Mouse (Mus musculus) neural tube, embryonic 10.5 days (tissue): ENCODE results near the gene Gpr85.
"Not testable (repeated sequence)": the region's sequence is repeated elsewhere in the genome, so short reads cannot be mapped to it uniquely, and the experiment has no call there.

Source experiments
- DNase-seq: peaks from one replicate; pipeline ENCODE4 v3.0.0-alpha.2; 2017; ENCODE audit warnings: low spot score; ENCODE audit errors: extremely low spot score

Gpr85 gene

DNA sequence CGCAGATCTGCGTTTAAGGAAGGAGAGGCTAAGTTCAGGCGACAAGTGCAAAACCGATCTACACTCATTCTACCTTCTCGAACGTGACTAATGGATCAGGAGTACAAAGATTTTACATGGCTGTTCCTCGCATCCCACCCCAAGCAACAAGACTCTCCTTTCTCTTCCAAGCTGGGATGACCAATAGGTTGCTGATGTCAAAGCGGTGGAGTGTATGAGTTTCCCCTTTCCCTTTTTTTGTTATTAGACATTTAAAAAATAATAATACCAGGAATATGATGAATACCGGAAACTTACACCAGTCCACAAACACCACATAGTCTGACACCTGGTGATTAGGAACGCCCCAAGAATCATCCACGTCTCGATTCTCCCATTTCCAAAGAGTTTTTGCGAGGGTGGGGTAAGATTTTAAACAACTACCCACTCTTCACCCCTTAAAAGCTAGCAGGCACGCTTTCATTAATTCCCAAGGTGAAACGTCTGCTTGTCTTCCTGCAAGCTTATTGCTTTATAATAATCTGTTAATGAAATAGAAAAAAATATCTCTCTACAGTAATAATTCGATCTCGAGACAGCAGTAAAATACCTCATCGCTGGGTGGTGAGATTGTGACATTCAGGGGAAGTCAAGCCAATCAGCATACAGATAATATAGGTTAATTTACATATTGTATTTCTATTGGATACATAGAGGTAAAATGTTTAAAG is at the start of gene Gpr85:
Gene Gpr85, minus strand, starts transcription at position 598 of the 710 bp plus-strand sequence.
- no peak for DNase-seq

DNA sequence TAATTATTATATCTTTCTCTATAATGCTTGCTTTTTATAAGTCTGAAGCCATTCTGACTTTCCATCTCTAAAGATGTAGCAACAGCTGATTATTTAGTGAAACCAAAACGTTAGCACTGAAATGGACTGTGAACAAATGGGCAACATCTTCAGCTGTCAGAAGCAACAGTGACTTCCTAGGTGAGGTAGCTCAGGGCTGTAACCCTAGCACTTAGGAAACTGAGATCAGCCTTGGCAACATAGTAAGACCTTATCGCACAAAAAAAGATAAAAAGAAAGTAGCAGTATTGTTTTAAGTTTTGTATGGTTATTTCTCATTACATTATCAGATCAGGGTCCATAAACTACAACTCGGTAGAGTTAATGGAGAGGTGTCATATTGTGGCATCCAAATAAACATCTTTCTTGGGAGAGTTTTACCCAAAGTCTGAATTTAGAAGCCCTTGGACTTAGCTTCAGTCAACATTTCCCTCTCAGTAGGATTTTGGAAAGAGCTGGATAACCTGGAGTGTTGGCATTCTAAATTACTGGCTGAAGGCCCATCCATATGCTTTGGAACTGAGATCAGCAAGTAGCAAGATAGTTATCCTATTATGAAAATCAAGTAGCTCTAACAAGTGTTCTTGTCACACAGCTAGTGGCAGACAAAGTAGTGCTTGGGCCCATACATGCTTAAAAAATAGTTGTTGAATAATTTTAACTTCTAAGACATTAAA is 45.3 kb upstream of the Gpr85 start:
- no peak for DNase-seq

DNA sequence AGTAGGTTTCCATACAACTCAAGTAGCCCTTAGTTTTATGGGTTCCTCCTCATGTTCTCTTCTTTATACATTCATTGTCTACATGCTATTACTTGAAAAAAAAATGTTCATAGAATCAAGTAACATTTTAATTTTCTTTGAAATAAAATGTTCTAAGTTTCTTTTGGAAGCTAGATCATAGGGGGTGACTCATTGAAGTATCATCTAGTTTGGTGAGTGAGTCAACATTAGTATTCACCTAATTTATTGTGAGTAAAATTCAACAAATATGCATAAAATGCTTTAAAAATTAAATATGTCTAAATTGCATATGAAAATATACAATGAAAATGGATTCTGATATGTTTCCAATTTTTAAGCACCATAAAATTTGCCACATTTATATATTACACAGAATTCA is 43.2 kb upstream of the Gpr85 start:
- no peak for DNase-seq

DNA sequence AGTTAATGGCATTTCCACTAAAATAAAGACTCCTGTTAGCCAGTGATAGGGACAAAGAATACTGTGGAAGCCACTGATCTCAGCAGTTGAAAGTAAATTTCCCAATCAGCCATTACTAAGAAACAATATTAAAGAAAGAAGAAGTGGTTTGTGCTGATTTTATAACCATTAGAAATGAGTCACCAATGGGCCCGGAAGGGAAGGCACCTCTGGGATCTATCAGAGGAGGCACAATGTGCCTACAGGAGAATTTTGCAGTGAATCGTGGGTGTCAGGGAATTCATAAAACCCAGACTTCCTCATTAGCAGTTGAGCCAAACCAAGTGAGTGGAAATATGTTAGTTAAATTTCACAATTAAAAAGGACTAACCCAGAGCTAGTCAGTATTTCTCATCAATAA is 34.2 kb upstream of the Gpr85 start:
- DNase-seq = no peak

DNA sequence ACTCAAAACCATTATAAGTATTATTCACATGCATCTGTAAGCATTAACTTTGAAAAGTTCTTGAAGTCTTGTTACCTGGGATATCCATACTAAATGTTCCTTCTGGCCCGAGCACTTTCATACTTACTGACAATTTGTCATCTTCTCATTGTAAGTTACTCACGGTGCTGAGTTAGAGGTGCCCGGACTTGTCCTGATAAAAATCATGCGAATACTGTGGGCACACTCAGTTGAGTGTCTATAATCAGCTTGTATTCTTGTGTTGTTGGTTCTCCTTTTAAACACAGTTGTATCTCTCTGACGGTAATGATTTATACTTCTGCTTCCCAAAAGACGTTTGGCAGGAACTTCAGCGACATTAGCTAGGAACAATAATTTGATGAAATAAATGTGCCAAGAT is 32.3 kb upstream of the Gpr85 start:
- no peak for DNase-seq

DNA sequence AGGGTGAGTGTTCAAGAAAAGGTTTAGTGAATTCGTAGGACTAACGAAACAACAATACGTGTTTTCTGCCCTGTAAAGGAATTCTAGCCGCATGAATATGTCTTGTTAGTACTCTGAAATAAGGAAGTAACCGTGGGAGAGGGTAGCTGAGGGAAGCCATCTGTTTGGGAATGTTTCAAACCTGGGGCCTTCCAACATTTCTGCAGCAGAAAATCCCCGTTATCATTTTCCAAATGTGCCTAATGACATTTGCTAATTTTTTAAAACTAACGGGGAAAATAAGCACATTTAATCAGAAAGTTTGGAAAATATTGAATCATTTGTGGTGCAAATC is 31.9 kb upstream of the Gpr85 start:
- no peak for DNase-seq

DNA sequence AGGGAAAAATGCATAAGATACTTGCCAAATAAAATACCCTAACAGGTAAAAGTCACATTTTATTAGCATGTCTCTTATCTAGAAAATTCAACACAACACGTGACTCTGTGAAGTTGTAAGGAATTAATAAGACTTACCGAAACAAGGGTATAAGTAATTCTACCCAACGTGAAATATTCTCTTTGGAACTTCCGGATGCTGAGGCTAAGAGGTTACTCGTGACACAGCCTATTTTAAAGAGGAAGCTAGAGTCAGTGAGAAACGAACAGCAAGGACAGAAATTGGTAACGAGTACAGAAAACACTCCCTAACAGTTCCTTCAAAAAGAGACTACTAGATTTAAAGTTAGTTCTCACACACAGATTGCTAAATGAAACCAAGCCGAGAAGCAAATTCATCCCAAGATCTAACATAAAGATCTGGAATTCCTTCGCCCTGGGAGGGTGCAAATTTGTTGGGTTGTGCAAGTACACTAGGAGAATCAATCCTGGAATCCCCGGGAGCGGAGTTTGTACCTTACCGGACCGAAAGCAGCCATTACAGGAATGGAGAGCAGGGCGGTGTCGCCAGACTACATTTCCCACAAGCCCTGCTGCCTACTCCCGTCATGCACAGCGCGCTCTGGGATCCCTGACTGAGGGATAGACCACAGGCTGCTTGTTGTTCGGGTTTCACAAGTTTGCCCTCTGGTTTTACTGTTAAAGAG is 31.3 kb upstream of the Gpr85 start, which contains the start of gene 2610001J05Rik:
Gene 2610001J05Rik, minus strand, starts transcription at position 600 of the 706 bp plus-strand sequence.
- peak; percentile 84 for DNase-seq

DNA sequence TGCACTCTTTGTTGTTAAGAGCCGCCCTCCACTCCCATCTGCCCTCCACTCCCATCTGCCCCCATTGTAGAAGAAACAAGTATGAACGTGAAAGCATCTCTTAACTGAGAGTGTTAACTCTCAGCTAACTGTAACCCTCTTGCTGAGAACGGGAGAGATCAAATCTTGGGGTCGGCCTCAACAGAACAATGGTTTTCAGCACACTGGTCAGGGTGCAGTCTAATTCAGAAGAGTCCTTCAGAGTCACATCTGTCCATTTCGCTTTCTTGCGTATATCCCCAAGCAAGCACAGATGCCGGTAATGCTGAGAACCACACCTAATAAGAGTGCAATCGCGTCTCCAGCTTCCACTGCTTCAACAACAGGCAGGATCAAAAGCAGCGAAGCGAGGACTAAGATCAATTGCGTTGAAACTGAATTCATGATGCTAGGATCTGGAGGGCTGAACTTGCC is 30.6 kb upstream of the Gpr85 start:
- peak; percentile 47 for DNase-seq

DNA sequence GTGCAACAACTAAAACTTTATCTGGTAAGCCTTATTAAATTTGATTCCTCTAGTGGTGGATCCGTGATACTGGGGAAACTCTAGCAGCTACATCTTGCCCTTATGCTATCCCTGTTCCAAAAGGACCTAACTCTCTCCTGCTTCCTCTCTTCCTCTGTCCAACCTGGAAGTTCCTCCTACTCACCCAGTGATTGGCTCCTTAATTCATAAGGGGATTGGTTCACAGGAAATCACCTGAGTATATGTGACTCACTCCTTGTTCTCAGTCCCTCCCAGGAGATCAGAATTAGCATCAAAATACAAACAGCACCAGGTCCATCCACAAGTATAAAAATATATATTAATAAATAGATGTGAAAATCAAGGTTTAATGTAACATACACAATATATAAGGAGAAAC is 20.9 kb upstream of the Gpr85 start:
- DNase-seq = no peak

DNA sequence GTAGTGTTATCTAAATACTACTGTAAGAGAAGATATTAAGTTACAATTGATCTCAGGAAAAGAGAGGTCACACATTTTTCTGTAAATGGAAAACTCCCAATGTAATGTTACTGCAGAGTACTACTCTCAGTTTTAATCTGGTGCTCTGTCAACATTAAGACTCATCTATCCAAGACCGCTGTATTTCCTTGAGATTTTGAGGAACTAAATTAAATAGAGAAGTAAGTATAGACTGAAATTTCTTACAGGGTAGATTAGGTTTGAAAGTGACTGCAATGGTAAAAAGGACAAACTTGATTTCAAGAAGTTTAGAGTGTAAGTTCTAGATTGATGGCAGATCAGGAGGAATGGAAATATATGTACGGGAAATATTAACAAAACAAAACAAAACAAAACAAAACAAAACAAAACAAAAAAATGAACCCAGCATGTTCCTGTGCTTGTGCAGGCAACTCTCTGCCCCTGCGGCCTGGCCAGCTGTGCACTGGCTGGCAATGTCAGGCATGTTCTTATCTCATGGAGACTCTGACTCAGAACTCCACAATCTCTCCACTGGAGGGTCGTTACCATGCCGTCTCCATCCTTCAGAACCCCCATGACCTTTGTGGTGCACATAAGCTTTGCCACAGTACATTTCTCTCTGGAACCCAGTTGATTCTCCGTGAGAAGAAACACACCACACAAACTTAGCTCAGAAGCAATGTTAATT is 20.3 kb upstream of the Gpr85 start:
- no peak for DNase-seq

DNA sequence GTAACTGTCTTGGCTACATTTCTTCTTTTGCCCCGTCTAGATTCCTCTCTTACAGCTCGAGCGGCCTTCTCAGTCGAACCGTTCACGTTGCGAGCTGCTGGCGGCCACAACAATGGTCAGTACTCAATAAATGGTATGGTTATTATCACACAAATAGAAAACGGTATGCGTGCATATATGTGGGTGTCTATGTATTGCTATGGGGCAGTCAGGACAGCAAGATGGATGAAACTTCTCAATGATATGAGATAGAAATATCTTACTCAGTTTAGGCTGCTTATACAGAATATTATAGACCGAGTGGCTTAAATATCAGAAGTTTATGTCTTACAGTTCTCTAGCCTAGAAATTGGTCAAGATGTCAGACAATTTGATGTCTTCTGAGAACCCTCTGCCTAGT is 14.5 kb upstream of the Gpr85 start:
- DNase-seq = no peak

DNA sequence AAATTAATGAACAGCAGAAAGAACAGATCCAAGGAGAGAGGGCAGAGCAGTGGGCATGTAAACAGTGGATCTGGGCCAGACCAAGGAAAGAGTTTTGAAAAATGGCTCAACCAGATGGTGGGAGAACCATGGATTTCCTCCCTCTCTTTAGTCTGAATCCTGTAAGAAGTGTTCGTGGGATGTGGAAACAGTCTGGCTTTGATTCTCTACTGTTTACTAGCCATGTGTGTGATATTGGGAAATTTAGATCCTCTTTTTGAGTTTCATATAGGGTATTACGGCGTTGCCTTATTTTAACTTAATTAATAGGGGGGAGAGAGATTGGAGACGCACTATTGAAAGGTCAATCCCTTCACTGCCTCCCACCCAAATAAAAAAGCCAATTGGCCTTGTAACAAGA is 13.5 kb upstream of the Gpr85 start:
- DNase-seq = no peak

DNA sequence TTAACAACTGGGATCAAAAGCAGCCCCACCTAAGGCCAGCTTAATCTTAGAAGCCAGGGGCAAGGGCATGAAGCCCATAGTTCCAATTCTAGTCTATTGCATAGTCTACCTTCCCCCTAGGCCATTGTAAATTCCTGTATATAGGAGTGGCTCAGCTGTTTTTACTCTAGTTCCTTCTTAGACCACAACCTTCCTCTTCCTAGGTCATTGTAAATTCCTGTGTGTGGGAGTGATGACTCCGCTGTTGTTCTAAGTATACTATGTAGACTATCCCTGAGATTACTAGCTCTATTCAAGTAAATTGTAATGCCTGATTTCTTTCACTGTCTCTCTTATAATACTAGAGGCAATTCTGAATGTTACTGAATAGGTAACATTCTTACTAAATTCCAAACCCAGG is 6.3 kb upstream of the Gpr85 start:
- not testable (repeated sequence) for DNase-seq

DNA sequence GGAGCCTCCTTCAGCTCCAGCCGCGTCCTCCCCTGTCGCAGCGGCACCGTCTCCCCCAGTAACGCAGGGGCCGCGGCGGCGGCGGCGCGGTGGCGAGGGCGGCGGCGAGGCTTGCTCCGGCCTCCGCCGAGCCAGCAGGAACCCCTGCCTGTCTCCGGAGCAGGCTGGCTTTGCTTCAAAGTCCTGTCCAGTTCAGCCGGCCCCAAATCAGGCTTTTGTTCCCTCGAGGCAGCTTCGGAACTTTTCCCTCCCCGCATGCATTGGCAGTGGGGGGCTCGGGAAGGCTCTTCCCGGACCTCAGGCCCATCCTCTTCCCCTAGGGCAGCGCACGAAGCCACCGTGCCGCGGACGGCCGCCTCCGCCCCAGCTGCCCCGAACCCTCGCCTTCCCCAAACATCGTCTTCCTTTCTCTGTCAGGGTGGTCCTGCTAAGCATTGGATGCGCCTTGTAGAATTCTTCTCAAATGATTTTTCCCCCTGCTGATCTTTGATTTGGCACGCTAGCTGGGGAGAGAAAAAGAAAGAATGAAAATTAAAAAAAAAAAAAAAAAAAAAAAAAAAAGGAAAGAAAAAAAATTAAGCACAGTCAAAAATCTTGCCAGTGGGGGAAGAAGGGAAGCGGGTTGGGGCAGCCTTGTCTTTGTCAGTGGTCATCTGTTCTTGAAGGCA is 931 bp downstream of the Gpr85 start:
- DNase-seq = peak; percentile 80

DNA sequence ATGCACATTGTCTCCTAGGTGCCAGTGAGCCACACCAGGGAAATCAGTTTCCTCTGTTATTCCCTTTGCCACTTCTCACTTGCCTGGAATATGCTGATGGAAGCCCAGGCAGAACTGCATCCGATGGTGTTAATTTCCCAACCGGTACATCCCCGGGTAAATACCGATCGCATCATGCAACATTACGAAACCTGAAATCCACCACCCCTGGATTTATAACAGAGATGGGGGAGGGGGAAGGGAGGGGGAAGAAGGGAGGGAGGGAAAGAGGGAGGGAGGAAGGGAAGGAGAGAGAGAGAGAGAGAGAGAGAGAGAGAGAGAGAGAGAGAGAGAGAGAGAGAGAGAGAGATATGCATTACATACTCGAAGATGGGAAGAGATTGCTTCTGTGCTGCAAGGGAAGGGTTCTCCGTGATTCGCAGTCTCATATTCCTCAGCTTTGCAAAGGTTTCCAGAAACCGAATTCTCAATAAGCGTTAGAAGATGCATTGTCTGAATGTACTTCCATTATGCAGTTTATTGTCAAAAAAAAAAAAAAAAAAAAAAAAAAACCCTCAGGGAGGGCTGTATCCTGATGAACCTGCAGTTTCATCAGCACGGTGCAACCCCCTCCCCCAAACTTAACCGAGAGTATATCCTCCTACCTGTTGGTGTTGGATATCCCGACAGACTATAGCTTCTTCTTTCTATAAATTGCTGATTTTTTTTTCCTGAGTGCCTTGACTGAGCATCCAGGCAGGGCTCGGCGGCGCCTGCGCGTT is 1.6 kb downstream of the Gpr85 start:
- peak; percentile 32 for DNase-seq

DNA sequence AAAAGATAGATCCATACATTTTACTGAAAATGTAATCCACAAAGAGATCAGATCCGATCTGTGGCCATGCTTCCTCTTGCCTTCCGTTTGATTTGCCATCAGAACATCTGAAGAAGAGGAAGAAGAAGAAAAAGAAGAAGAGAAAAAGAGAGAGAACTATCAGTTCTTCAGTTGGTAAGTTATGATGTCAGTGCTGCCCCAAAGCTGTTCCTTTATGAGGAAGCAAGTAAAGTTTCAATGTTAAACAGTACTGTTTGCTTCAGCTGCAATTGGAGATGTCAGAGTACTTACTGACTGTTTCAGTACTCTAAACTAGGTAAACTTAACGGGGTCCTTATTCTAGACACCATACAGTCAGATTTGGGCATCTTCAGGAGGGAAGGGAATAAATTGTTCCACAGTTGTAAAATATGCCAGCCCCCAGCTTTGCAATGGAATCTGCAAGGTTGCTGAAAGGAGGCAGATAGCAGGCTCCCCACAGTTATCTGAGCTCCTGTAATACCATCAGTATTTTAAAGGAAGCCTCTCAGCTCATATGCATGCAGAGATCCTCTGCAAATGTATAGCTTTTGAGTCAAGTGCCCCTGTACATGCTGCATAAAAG is 2.7 kb downstream of the Gpr85 start:
- DNase-seq = no peak

DNA sequence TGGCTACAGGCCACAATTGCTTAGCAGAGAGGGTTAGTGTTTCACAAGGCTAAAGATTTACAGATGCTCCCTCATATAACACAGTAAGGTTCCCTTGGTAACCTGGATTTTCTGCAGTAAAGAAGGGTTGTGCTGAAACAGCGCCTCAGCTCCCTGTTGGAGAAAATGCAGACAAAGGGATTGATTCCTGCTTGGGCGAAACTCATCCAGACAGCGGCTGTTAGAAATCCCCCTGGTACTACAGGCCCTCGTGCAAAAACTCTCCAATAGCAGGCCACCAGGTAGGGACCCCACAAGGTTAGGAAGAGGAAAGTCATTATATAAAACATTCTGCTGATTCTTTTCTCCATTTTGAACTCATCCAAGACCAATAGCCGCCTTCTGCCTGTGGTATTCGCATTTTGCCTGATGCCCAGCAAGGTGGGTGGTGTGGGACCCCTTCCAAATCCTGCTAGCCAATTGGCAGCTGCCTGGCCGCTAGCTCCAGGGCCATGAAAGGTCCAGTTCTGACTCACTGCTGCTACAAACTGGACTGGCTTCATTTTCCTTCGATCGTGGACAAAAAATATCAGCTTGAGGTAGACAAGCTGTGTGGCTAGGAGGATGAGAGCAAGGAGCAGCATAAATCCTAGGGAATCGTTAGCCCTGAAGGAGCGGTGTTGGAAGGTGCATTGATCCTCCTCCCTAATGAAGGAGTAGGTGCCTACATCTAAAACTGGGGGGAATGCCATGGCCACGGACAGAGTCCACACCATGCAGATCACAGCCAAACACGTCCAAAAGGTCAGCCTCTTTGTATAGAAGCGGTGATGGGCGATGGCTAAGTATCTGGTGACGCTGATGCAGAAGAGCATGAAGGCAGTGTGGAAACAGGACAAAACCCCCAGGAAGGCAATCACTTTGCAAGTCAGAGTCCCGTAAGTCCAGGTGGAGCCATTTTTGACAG is 3.7 kb downstream of the Gpr85 start:
- DNase-seq = no peak

DNA sequence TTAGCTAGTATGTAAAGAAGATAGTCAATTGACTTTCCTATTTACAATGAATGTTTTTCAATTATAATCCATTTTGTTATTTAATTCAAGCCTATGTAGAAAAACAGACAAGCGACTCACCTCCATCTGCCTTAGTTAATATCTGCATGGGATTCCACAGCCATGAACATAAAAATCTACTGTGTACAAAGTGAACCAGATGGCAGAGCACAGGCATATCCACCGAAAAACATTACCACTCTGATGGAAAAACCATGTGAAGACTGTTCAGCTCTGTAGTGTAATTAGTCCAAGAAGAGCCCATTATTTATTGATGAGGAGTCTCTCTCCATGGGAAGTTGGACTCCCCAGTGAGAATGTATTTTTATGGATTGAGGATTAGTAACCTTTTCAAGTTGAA is 7.0 kb downstream of the Gpr85 start:
- DNase-seq = no peak

DNA sequence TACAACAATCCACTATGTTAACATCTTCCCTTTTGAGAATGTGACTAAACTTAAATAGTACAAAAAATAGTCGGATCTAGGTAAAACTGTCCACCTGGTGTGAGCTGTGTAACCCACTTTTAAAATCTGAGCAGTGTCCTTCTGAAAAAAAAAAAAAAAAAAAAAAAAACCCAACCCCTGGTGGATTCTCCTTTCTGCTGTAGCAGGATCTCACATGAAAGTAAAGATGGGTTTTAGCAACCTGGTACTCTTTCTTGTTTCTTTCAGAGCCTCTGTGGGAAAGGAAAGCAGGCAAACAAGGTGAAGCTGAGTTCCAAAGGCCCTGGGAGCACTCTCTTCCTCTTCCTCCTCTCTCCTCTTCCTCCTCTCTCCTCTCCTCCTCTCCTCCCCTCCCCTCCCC is 10.9 kb downstream of the Gpr85 start:
- DNase-seq = no peak
